Mouse (Mus musculus) spleen, adult 2 months (tissue): ENCODE data around the gene Ube2cbp.

Source experiments
- CTCF ChIP-seq: fragments of 200-500 bp; IDR thresholded peaks from 2 replicates; pipeline ENCODE4 v1.5.1; 2011; ENCODE audit warnings: mild to moderate bottlenecking, inconsistent platforms; ENCODE audit not compliant: insufficient read depth, insufficient read length, insufficient replicate concordance; ENCODE audit errors: extremely low read depth
- POLR2A ChIP-seq: fragments of 200-500 bp; IDR thresholded peaks from 2 replicates; pipeline ENCODE4 v1.6.1; 2011; ENCODE audit warnings: low read depth, low read length, inconsistent platforms

DNA sequence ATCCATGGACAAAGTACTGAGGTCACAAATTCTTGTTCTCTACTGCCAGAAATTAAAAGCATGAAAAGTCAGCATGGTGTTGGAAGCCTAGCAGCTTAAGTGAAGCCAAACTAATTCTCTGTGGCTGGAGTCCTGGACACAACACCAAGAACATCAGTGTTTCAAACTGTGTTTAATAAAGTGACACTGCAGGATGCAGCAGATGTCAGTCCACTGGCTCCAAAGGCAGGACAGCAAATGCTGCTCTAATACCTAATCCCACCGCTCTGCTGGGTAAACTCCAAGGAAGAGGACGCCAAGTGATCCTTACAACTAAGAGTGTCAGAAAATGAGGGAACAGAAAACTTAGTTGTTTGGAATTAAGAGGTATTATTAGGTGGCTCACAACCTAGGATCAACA lies 158.2 kb downstream of the Ube2cbp start:
- TF ChIP-seq CTCF = no peak
- no peak for TF ChIP-seq POLR2A
